Mouse (Mus musculus): ENCODE data around the gene Thnsl2.

Gene Thnsl2

DNA sequence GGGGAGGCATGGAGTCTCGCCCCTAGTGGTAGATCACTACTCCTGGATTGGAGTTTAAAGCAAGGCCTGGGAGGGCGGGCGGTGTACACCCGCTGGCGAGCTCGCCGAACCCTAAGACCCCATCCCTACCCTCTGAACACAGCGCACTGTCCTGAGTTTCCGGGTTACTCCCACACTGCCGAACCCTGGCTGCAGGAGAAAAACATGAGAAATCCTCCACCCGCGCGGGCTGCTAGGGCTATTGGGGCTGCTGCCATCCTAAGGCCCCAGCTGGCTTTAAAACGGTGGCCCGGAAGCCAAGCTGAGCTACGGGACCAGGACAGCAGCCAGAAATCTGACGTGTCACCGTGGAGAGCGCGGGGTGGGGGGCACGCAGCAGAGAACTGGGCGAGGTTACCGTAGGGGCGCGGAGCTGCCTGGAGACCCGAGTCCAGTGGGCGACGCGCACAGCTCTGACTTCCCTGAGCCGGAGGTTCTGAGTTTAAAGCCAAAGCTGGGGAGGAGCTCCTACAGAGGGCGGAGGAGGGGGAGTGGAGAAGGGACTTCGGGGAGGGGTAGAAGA lies at the start of gene Thnsl2:
Gene Thnsl2 (minus strand): TSS at position 546 of the 562 bp plus-strand sequence.
- DNase-seq (ENCODE audit: low spot score): no peak

DNA sequence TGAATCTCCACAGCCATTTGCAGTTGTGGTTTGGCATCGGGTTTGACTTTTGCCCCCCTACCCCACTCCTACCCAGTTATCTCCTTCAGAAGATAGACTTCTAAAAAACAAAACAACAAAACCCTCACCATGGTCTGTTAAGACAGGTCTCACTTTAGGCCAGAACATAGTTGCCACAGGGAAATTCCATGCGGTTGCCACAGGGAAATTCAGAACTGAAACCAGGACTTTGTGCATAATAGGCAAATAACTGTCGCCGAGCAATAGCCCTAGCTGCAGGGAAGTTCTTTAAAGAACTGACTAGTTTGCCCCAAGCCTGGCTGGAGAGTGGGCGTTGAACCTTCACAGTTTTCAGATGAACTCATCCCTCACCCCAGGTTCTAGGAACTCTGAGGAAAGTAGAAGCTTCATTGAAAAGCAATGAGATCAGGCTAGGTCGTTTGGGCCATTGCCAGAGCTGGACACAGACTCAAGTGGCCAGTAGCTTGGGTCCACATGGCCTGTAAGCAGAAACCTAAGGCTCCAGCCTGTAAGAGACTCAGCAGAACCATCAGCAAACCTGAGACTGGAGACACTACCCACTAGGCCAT lies 49.0 kb upstream of the Thnsl2 start:
- no peak for DNase-seq (ENCODE audit: low spot score)

GRCm38 (mm10) chr6:71190501-71190900 lies 46.3 kb upstream of the Thnsl2 start:
- no peak for DNase-seq (ENCODE audit: low spot score)

DNA sequence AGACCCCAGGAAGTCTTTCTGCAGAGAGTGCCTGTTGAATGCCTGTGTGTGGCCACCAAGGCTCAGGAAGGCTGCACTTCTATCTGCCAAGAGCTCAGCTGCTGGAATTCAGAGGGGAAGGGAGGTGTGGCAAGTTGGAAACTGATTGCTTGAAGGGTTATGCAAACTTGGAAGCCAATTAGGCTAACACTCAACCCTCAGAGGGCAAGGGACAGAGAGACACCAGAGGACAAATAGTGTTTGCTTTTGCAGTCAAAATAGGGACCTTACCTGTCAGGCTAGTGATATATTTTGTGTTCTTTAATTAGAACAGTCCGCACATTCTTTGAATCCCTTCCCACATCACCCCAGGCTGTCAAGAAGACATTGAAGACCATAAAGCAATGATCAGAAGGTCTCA lies 45.3 kb upstream of the Thnsl2 start:
- DNase-seq (ENCODE audit: low spot score): no peak

- DNase-seq (ENCODE audit: low spot score): no peak
These were observed 40.8 kb upstream of the Thnsl2 start for GRCm38 (mm10) chr6:71184941-71185604.

DNA sequence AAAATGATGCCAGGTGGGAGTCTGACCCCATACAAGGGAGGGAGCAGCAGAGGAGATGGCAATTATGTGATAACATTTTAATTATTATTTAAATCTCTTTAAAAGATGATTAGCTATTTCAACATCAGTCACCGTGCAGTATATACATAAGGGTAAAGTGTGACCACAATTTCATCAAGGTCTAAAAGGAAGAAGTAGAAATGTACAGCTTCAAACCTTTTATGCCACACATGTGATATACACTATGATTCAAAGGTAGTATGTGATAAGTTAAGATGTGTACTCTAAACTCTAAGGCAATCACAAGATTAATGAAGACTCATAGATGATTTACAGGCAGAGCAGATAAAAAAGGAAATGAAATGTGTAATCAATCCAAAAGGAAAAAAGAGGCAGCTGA lies 36.4 kb upstream of the Thnsl2 start:
- no peak for DNase-seq (ENCODE audit: low spot score)

DNA sequence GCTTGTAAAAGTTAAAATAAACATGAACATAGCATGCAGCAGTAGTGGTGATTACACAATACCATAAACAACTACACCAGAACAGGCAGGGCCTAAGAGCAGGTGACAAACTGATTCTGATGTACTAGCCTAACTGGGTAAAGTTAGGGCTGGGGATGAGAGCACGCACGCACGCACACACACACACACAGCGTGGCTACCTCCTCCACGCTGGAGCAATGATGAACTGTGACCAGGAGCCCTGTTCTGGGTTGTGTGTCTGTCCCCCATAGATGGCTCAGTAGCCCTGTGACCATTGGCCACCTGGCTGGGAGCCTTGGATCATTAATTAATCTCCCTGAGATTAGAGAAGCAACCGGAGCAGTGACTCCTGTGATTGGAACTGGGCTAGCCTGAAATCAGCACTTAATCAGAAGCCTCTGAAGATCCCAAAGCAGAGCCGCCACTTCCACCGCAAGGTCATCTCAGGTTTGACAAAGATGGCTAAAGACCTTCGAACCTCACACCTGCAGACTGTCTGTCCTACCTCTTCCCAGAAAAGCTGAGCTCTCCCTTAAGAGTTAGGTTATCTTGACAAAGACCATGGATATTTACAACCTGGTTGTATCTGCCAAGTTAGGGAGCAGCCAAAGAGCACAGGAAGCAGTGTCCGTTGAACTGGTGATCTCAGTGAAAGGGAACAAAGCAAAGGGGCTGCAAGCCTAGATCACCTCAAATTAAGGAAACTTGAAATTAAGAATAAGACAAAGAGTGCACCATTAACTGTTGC lies 28.8 kb upstream of the Thnsl2 start:
- DNase-seq (ENCODE audit: low spot score): no peak

DNA sequence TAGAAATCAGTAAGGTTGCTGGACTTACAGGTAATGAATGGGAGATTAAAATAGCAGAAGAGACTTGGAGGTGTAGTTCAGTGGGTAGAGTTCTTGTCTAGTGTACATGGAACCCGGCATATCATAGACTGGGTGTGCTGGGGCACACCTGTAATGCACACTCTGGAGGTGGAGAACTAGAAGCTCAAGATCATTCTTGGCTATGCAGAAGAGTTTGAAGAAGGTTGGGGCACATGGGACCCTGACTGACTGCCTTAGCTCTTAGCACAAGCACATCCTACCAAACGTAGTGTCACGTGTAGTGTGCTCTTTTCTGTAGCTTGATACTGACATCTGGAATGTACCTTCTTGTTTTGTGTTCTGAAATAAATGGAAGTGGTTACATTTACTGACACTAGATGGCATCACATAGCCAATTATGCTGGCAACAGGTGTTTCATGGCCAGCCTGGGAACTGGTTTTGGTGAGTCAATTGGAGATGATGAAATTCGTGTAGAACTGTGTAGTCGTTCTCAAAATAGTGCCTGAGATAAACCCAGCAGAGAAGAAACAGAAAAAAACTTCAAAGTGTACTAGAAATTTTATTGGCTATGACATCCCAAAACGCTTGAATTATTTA lies 22.4 kb upstream of the Thnsl2 start:
- DNase-seq (ENCODE audit: low spot score): no peak

DNA sequence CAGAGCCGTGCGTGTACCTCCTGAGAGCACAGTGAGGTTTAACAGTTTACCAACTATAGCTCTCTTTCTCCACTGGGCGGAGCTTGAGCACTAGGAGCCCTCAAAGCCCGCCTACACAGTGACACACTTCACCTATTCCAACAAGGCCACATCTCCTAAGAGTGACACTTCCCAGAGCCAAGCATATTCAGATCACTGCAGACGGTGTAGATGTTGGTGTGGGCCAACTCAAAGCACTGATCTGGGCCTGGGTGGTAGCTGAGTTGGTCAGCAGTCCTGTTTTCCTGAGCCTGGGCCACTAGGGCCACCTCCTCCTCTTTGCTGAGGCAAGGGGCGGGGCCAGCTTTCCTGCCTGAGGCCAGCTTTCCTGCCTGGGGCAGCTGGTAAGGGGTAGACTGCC lies 20.2 kb upstream of the Thnsl2 start:
- DNase-seq (ENCODE audit: low spot score): no peak

DNA sequence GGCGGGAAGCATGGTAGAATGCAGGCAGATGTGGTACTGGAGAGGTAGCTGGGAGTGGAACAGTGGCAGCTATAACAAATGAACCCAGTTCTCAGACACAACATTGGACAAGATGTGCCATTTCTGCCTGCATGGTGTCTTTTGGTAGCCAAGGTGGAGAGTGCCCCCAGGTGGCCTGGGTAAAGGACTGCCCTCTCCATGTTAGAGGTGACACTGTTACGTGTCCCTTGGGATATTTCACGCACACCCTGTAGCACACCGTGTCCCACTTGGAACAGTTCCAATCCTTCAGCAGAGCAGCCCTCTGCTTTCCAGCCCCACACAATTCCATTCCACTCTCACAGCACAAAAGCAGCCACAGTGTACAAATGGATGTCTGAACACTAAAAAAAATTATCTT lies 18.0 kb upstream of the Thnsl2 start:
- DNase-seq (ENCODE audit: low spot score): no peak

- DNase-seq (ENCODE audit: low spot score): no peak
These were observed 17.1 kb upstream of the Thnsl2 start for GRCm38 (mm10) chr6:71161290-71161689.

- DNase-seq (ENCODE audit: low spot score): no peak
These were observed 12.6 kb upstream of the Thnsl2 start for GRCm38 (mm10) chr6:71156674-71157326.

GRCm38 (mm10) chr6:71154861-71155260 lies 10.6 kb upstream of the Thnsl2 start:
- no peak for DNase-seq (ENCODE audit: low spot score)

DNA sequence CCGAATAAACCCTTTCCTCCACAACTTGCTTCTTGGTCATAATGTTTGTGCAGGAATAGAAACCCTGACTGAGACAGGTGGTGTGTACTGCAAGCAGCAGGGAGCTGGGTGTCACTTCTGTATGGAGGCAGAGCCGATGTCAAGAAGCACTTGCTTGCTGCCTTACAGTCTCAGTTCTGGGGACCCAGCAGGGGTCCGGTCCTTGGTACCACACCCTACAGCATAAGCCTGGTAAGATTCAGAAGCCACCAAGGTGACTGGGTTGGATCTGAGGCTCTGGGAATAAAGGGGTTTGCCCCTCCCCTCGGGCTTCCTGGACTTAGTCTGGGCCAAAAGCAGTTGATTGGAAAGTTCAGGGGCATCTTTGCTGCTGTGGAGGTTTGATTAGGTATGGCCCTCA lies 9.2 kb upstream of the Thnsl2 start:
- no peak for DNase-seq (ENCODE audit: low spot score)

GRCm38 (mm10) chr6:71151098-71151497 lies 6.9 kb upstream of the Thnsl2 start:
- DNase-seq (ENCODE audit: low spot score): no peak

- DNase-seq (ENCODE audit: low spot score): no peak
These were observed 5.3 kb upstream of the Thnsl2 start for GRCm38 (mm10) chr6:71149534-71149933.

DNA sequence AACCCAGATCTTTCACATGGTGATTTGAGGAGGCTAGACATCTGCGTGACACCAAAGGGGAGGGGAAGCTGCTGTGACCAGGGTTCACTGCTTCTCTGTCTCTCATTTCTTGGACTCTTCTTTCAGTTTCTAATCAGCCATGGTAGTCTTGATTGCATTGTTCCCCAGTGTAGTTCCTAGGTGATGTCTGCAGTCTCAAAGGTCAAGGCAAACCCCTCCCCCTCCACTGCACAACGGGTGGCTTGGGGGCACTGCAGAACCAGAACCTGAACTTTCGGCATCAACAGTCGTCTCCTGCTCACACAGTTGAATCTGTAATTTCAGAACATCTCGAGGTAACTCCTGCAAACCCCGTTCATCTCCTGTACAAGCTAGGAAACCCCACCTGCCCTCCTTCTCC lies 4.1 kb upstream of the Thnsl2 start:
- no peak for DNase-seq (ENCODE audit: low spot score)

DNA sequence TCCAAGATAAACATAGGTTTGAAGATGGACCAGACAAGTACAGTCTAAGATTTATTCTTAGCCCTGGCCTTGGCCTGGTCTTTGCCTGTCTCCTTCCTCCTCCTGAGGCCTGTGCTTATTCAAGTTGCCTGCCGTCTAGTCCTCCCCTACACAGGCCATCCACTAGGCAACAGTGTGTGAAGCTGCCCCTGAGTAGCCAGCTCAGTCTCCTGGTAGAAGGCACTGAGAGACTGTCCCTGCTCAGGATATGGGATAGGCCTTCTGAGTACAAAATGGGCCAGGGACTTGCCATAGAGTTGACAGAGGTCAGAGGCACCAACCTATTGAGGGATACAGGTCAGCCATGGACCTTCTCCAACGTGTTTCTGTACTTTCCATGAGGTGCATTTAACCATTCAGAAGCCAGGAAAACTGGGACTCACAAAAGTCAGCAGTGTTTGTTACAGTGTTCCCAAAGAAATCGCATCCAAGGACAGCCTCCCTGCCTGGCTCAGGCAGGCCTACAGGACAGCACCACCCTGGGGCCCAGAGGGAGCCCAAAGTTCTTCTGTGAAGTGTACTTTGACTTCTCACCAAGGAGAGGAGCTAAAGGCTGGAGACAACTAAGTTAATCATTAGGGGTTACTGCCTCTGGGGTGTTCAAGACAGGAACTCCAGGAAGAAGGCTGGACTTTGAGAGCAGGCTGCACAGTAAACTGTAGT lies 1.2 kb upstream of the Thnsl2 start:
- DNase-seq (ENCODE audit: low spot score): no peak

- no peak for DNase-seq (ENCODE audit: low spot score)
These were observed 915 bp downstream of the Thnsl2 start for GRCm38 (mm10) chr6:71143154-71143893.

DNA sequence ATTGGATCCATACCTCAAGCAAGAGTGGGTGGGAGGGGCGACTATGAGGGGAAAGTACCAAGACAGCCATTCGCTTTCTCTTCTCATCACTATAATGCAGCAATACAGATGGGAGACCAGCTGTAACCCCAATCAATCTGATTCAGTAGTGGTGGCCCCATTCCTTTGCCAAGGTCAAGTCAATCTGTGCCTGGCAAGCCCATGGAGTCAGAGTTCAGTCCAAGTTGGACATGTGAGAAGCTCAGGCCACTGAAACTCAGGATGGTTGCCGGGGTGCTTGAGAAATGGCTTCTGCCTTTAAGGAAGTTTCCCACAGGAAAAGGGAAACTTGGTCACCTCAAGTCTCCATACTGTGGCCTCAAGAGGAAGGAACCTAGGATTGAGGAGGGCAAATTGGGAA lies 9.2 kb downstream of the Thnsl2 start:
- DNase-seq (ENCODE audit: low spot score): no peak

- no peak for DNase-seq (ENCODE audit: low spot score)
These were observed 10.7 kb downstream of the Thnsl2 start for GRCm38 (mm10) chr6:71133559-71133958.

Data from urinary bladder, postnatal 10 days (tissue).